Mouse (Mus musculus) midbrain, embryonic 14.5 days (tissue): Measurements from ENCODE around the gene Baz2a. TPM values are rescaled to one million over a fixed set of nuclear protein-coding genes. Genes with fewer than 3 reads are reported as not detected.
"Not testable (repeated sequence)": the region's sequence is repeated elsewhere in the genome, so short reads cannot be mapped to it uniquely, and the experiment has no call there.

Experiments used
- ATAC-seq: fragments of 200-750 bp; cut with Nextera tagmentation; 2 replicates; pipeline ENCODE4 v1.8.0; 2017; ENCODE audit warnings: moderate number of reproducible peaks, moderate library complexity; ENCODE audit not compliant: low FRiP score, low TSS enrichment
- DNase-seq: peaks from one replicate; pipeline ENCODE4 v3.0.0-alpha.2; 2015
- H3K27ac ChIP-seq: fragments of 300-500 bp; sonication (generic); replicated peaks from 2 replicates; pipeline ENCODE4 v1.5.1; 2014; ENCODE audit warnings: mild to moderate bottlenecking, low read depth, low read length, moderate library complexity
- H3K27me3 ChIP-seq: fragments of 300-500 bp; sonication (generic); 2 replicates; pipeline ENCODE4 v1.6.1; 2014; ENCODE audit warnings: low read length, control low read depth, mixed read lengths; ENCODE audit not compliant: control insufficient read depth, insufficient read depth
- H3K36me3 ChIP-seq: fragments of 300-500 bp; sonication (generic); 2 replicates; pipeline ENCODE4 v1.6.1; 2014; ENCODE audit warnings: low read length, control low read depth; ENCODE audit not compliant: control insufficient read depth, insufficient read depth
- H3K4me1 ChIP-seq: fragments of 300-500 bp; sonication (generic); 2 replicates; pipeline ENCODE4 v1.6.1; 2014; ENCODE audit warnings: mild to moderate bottlenecking, antibody characterized with exemption, low read length, control low read depth; ENCODE audit not compliant: control insufficient read depth, insufficient read depth
- H3K4me2 ChIP-seq: fragments of 300-500 bp; sonication (generic); 2 replicates; pipeline ENCODE4 v1.6.1; 2014; ENCODE audit warnings: mild to moderate bottlenecking, low read length, moderate library complexity
- H3K4me3 ChIP-seq: fragments of 300-500 bp; sonication (generic); replicated peaks from 2 replicates; pipeline ENCODE4 v1.5.1; 2014; ENCODE audit warnings: low read depth, low read length
- H3K9ac ChIP-seq: fragments of 300-500 bp; sonication (generic); replicated peaks from 2 replicates; pipeline ENCODE4 v1.6.1; 2014; ENCODE audit warnings: mild to moderate bottlenecking, low read length, moderate library complexity
- H3K9me3 ChIP-seq: fragments of 300-500 bp; sonication (generic); 2 replicates; pipeline ENCODE4 v1.6.1; 2016; ENCODE audit warnings: low read length, control low read depth, mixed read lengths; ENCODE audit not compliant: control insufficient read depth
- WGBS: fragments of 180-500 bp; shearing (Covaris S2); extraction: QIAGEN DNeasy Blood & Tissue Kit; methylation state at CpG from one replicate; pipeline ENCODE4 v1.1.7; 2014; 5-methylcytosine and 5-hydroxymethylcytosine counted together
- polyA plus RNA-seq: library from polyadenylated mRNA; unstranded; fragments of >200 nt; fragmentation: Nextera tagmentation; extraction: Ambion mirVana; gene quantifications from 2 replicates; pipeline ENCODE4 v1.2.1, GENCODE M21; 2014

The Baz2a gene
- polyA plus RNA-seq, 1 experiment from 2014 or later, result 19.4 TPM

DNA sequence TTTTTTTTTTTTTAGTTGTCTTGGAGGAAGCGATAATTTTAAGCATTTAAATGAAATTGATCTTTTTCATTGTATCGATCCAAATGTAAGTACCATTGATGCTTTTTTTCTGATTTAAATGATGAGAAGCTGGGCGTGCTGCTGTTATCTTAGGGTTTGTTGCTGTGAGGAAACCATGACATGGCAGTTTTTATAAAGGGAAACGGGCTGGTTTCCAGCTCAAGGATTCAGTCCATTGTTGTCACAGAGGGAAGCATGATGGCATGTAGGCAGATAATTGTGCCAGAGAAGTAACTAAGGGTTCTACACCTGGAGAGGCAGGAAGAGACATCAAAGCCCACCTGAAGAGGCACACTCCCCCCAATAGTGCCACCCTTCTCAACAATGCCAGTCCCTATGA lies 22.2 kb upstream of the Baz2a start:
- WGBS, result 93% methylated on average over 4 of the region's 4 CpGs
- H3K27me3 ChIP-seq, result no peaks in the 10 kb centered on the region
- H3K9me3 ChIP-seq, result no peaks in the 10 kb centered on the region
- H3K9ac ChIP-seq, result no peak overlapping the region
- no peaks in the 10 kb centered on the region for H3K4me1 ChIP-seq
- ATAC-seq (no peak), DNase-seq (no peak)
- peaks cover 51% of the 10 kb centered on the region for H3K36me3 ChIP-seq
- no peak overlapping the region for H3K4me2 ChIP-seq
- H3K4me3 ChIP-seq, result no peak overlapping the region
- H3K27ac ChIP-seq, result no peak overlapping the region

- not testable (repeated sequence) for H3K4me3 ChIP-seq, H3K4me2 ChIP-seq, ATAC-seq, H3K27ac ChIP-seq, H3K27me3 ChIP-seq, H3K9me3 ChIP-seq, DNase-seq, H3K9ac ChIP-seq, H3K4me1 ChIP-seq
- 96% methylated on average over 2 of the region's 2 CpGs for WGBS
- peaks cover 62% of the 10 kb centered on the region for H3K36me3 ChIP-seq
Measured at GRCm38 (mm10) chr10:128070432-128070831, 20.9 kb upstream of the Baz2a start.

DNA sequence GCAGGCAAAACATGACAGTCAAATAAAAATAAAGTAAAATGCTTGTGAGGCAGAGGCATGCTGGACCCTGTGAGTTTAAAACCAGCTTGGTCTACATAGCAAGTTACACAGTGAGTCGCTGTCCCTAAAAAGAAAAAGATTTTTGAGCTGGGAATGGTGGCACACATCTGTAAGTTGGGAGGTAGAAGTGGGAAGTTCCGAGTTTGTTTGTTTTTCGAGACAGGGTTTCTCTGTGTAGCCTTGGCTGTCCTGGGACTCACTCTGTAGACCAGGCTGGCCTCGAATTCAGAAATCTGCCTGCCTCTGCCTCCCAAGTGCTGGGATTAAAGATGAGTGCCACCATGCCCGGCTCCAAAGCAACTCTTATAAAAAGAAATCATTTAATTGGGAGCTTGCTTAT lies 13.1 kb upstream of the Baz2a start:
- not testable (repeated sequence) for H3K9ac ChIP-seq, DNase-seq, ATAC-seq, H3K27me3 ChIP-seq, H3K4me1 ChIP-seq, H3K4me3 ChIP-seq, H3K9me3 ChIP-seq, H3K27ac ChIP-seq, H3K4me2 ChIP-seq
- 85% methylated on average over 5 of the region's 5 CpGs for WGBS
- peaks cover 30% of the 10 kb centered on the region for H3K36me3 ChIP-seq

- H3K36me3 ChIP-seq, result peaks cover 18% of the 10 kb centered on the region
- H3K27ac ChIP-seq, result no peak overlapping the region
- no peak overlapping the region for H3K4me3 ChIP-seq
- no peak overlapping the region for H3K4me2 ChIP-seq
- H3K9ac ChIP-seq, result no peak overlapping the region
- H3K9me3 ChIP-seq, result no peaks in the 10 kb centered on the region
- DNase-seq (no peak), ATAC-seq (no peak)
- no peaks in the 10 kb centered on the region for H3K27me3 ChIP-seq
- peaks cover 11% of the 10 kb centered on the region for H3K4me1 ChIP-seq
- 84% methylated on average over 1 of the region's 1 CpGs for WGBS
Measured at GRCm38 (mm10) chr10:128080496-128080895, 10.9 kb upstream of the Baz2a start.

GRCm38 (mm10) chr10:128081807-128082476 lies 9.4 kb upstream of the Baz2a start:
- peak overlapping the region; percentile 67 for H3K4me2 ChIP-seq
- no peak for DNase-seq
- H3K27ac ChIP-seq, result no peak overlapping the region
- WGBS, result 72% methylated on average over 6 of the region's 6 CpGs
- H3K4me1 ChIP-seq, result peaks cover 11% of the 10 kb centered on the region
- peak overlapping the region; percentile 96 for H3K4me3 ChIP-seq
- H3K9me3 ChIP-seq, result no peaks in the 10 kb centered on the region
- peak overlapping the region; percentile 63; the same call in 1 of the 2 replicates for H3K9ac ChIP-seq
- H3K27me3 ChIP-seq, result no peaks in the 10 kb centered on the region
- peaks cover 29% of the 10 kb centered on the region for H3K36me3 ChIP-seq
- no peak for ATAC-seq

DNA sequence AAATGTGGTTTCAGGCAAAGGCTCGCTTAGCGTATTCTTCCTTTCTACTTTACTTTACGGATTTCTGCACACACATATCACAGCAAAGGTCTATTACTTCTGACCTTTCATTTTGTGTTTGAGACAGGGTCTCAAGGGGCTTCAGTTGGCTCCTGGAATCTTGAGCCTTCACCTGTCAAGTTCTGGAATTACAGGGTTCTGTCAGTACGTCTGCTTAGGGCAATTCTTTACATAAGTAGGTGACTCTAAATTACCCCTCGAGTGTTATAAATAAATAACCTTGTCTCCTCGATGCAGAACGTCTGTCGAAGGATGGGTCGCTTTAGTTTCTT lies 8.9 kb upstream of the Baz2a start:
- H3K4me2 ChIP-seq, result peak overlapping the region; percentile 67
- H3K9me3 ChIP-seq, result no peaks in the 10 kb centered on the region
- 17% methylated on average over 9 of the region's 9 CpGs for WGBS
- H3K4me1 ChIP-seq, result peaks cover 11% of the 10 kb centered on the region
- no peak for ATAC-seq
- peak overlapping the region; percentile 79 for H3K27ac ChIP-seq
- H3K4me3 ChIP-seq, result peak overlapping the region; percentile 96
- H3K27me3 ChIP-seq, result no peaks in the 10 kb centered on the region
- H3K36me3 ChIP-seq, result peaks cover 34% of the 10 kb centered on the region
- no peak for DNase-seq
- peak overlapping the region; percentile 63 for H3K9ac ChIP-seq

DNA sequence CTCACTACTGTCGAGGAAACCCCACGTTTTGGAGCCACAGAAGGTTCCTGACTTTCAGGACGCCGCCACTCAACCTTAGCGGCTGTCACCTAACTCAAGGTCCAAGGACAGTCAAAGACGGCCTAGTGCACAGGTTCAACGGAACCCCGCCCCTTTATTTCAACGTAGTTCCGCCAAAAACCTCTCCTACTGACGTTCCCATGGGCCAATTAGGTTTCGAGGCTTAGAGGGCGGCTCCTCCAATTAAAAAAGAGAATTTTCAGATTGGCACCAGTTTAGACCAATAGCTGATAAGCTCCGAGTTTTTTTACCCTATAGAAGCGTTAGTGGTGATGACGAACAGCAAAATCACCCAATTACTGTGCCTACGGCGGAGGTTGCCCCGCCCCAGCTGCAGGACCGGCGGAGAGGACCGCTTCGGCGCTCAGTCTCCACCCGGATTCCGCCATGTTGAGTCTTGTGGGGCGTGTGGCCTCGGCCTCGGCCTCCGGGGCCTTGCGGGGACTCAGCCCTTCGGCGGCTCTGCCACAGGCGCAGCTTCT lies 8.4 kb upstream of the Baz2a start, which contains the start of gene Atp5b:
TSS of gene Atp5b (plus strand) at position 394 of the 542 bp plus-strand sequence.
- Histone ChIP-seq H3K4me2 (peak within 1 kb of the TSS; percentile 82), H3K27ac (peak within 1 kb of the TSS; percentile 92), H3K4me3 (peak within 1 kb of the TSS; percentile 96), H3K9me3 (no peaks in the 10 kb centered on the region), H3K9ac (peak within 1 kb of the TSS; percentile 96), H3K27me3 (no peaks in the 10 kb centered on the region), H3K4me1 (peaks cover 11% of the 10 kb centered on the region), H3K36me3 (peaks cover 35% of the 10 kb centered on the region)
- ATAC-seq, result peak; percentile 98
- DNase-seq, result peak; percentile 99
- under 1% methylated on average over 34 of the region's 34 CpGs for WGBS

GRCm38 (mm10) chr10:128083688-128084087 lies 7.7 kb upstream of the Baz2a start:
- 0 out of 2 replicates have a peak, but pooled peaks have one; percentile 3 for ATAC-seq
- Histone ChIP-seq H3K27ac (peak overlapping the region; percentile 92), H3K4me3 (peak overlapping the region; percentile 96), H3K9ac (peak overlapping the region; percentile 96), H3K9me3 (no peaks in the 10 kb centered on the region), H3K4me2 (peak overlapping the region; percentile 82), H3K36me3 (peaks cover 40% of the 10 kb centered on the region), H3K4me1 (peaks cover 11% of the 10 kb centered on the region), H3K27me3 (no peaks in the 10 kb centered on the region)
- WGBS, result under 1% methylated on average over 22 of the region's 22 CpGs
- DNase-seq, result peak; percentile 51

- no peaks in the 10 kb centered on the region for H3K9me3 ChIP-seq
- peak overlapping the region; percentile 96 for H3K4me3 ChIP-seq
- no peak overlapping the region for H3K27ac ChIP-seq
- 6% methylated on average over 3 of the region's 3 CpGs for WGBS
- peak overlapping the region; percentile 96 for H3K9ac ChIP-seq
- H3K4me2 ChIP-seq, result peak overlapping the region; percentile 82
- peaks cover 45% of the 10 kb centered on the region for H3K36me3 ChIP-seq
- H3K4me1 ChIP-seq, result peaks cover 11% of the 10 kb centered on the region
- DNase-seq (no peak), ATAC-seq (no peak)
- no peaks in the 10 kb centered on the region for H3K27me3 ChIP-seq
Measured at GRCm38 (mm10) chr10:128084160-128084559, 7.2 kb upstream of the Baz2a start.
